Mouse (Mus musculus) midbrain, embryonic 12.5 days (tissue): ENCODE measurements around the gene Cntfr. TPM values are rescaled to one million over a fixed set of nuclear protein-coding genes. Genes with fewer than 3 reads are reported as not detected.
A peak's percentile ranks its signal among the peaks of the same experiment; 100 is the strongest.

ENCODE experiments used
- ATAC-seq: fragments of 200-750 bp; cut with Nextera tagmentation; 2 replicates; pipeline ENCODE4 v1.8.0; 2017; ENCODE audit warnings: low read depth, moderate TSS enrichment, moderate library complexity; ENCODE audit not compliant: low FRiP score
- H3K27ac ChIP-seq: fragments of 300-500 bp; sonication (generic); replicated peaks from 2 replicates; pipeline ENCODE4 v1.5.1; 2016; ENCODE audit warnings: mild to moderate bottlenecking
- H3K27me3 ChIP-seq: fragments of 300-500 bp; sonication (generic); 2 replicates; pipeline ENCODE4 v1.6.1; 2016; ENCODE audit warnings: mild to moderate bottlenecking
- H3K36me3 ChIP-seq: fragments of 300-500 bp; sonication (generic); 2 replicates; pipeline ENCODE4 v1.6.1; 2016
- H3K4me1 ChIP-seq: fragments of 300-500 bp; sonication (generic); 2 replicates; pipeline ENCODE4 v1.6.1; 2016
- H3K4me2 ChIP-seq: fragments of 300-500 bp; sonication (generic); replicated peaks from 2 replicates; pipeline ENCODE4 v1.6.1; 2016; ENCODE audit warnings: mild to moderate bottlenecking, moderate library complexity
- H3K4me3 ChIP-seq: fragments of 300-500 bp; sonication (generic); 2 replicates; pipeline ENCODE4 v1.5.1; 2016; ENCODE audit warnings: mild to moderate bottlenecking
- H3K9ac ChIP-seq: fragments of 300-500 bp; sonication (generic); replicated peaks from 2 replicates; pipeline ENCODE4 v1.6.1; 2016; ENCODE audit warnings: mild to moderate bottlenecking, moderate library complexity
- H3K9me3 ChIP-seq: fragments of 300-500 bp; sonication (generic); 2 replicates; pipeline ENCODE4 v1.6.1; 2016; ENCODE audit warnings: mild to moderate bottlenecking
- WGBS: fragments of 180-500 bp; shearing (Covaris S2); methylation state at CpG from one replicate; pipeline ENCODE4 v1.1.7; 2016; 5-methylcytosine and 5-hydroxymethylcytosine counted together
- polyA plus RNA-seq: library from polyadenylated mRNA; unstranded; fragments of >200 nt; fragmentation: Nextera tagmentation; extraction: Ambion mirVana; gene quantifications from 2 replicates; pipeline ENCODE4 v1.2.1, GENCODE M21; 2016

Cntfr gene
- polyA plus RNA-seq, 1 experiment from 2014 or later = 43.5 TPM

DNA sequence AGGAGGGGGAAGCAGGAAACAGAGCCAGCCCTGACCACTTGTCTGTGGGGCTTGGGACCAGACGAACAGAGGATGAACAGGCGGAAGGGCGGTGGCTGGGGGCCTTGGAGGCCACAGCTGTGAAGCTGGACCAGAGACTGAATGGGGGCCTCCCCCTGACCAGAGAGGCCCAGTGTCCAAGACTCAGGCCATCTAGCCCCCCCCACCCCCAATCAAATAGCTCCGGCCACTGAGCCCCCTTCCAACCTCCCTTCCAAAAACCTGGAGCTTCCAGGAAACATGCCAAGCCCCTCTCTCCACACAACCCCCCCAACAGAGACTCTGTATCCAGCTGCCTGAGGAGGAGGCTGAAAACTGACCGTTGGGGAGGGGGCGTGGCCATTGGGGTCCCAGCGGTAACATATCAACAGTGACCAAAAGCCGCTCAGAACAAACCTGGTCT is 24.3 kb downstream of the Cntfr start:
- Histone ChIP-seq H3K27ac (peak overlapping the region; percentile 83), H3K27me3 (peaks cover 4% of the 10 kb centered on the region; the same call in 1 of the 2 replicates), H3K9me3 (no peaks in the 10 kb centered on the region), H3K4me3 (no peak overlapping the region), H3K9ac (peak overlapping the region; percentile 39; the same call in 1 of the 2 replicates), H3K36me3 (peaks cover 45% of the 10 kb centered on the region), H3K4me2 (peak overlapping the region; percentile 15; the same call in 1 of the 2 replicates), H3K4me1 (peaks cover 71% of the 10 kb centered on the region)
- ATAC-seq = 0 out of 2 replicates have a peak, but pooled peaks have one; percentile 0
- whole genome bisulfite sequencing = 27% methylated on average over 8 of the region's 8 CpGs

DNA sequence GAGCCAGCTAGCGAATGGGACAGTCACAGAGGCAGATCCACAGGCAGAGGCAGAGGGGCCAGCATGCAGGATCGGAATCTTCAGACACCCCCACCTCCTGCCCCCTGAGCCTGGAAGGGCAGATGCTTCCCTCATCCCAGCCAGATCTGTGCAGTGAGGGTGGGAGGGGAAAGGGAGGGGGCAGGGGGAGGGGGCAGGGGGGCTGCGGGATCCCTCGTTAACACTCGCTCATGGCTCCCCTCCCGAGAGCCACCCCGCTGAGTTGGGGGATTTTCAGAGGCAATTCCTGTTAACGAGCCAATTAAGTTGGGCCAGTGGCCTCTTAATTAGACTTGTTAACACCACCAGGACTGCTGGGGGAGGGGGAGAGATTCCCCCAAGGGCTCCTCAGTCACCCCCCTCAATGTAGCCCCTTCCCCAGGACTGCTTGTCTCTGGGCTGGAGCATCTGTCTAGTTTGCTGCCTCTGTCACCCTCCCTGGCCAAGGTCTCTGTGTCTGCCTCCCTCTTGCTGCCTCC is 24.9 kb downstream of the Cntfr start:
- peak; percentile 73 for ATAC-seq
- H3K4me2 ChIP-seq = peak overlapping the region; percentile 15; the same call in 1 of the 2 replicates
- no peaks in the 10 kb centered on the region for H3K9me3 ChIP-seq
- peaks cover 4% of the 10 kb centered on the region; the same call in 1 of the 2 replicates for H3K27me3 ChIP-seq
- peaks cover 66% of the 10 kb centered on the region for H3K4me1 ChIP-seq
- H3K4me3 ChIP-seq = no peak overlapping the region
- peak overlapping the region; percentile 39 for H3K9ac ChIP-seq
- peaks cover 50% of the 10 kb centered on the region for H3K36me3 ChIP-seq
- WGBS = 5% methylated on average over 8 of the region's 8 CpGs
- H3K27ac ChIP-seq = peak overlapping the region; percentile 83

DNA sequence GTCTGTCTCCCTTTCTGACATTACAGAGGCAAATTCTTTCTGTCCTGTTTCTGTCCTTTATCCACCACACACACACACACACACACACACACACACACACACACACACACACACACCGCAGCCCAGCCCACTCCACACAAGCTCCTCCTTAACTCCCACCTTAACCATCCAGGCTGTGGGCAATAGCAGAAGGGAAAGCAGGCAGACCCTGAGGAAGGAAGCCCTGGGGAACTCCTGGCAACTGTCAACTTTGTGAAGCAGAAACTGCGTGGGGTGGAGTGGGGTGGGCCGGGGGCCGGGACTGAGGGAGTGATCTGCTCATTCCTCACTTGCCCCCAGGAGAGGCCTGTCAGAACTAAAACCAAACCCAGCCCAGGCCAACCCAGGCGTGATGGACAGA is 25.4 kb downstream of the Cntfr start:
- no peak overlapping the region for H3K4me3 ChIP-seq
- H3K36me3 ChIP-seq = peaks cover 56% of the 10 kb centered on the region
- peak overlapping the region; percentile 39; the same call in 1 of the 2 replicates for H3K9ac ChIP-seq
- WGBS = 34% methylated on average over 5 of the region's 5 CpGs
- H3K4me2 ChIP-seq = 0 out of 2 replicates have a peak overlapping the region, but pooled peaks have one; percentile 15
- peak; percentile 4; the same call in 1 of the 2 replicates for ATAC-seq
- peaks cover 4% of the 10 kb centered on the region; the same call in 1 of the 2 replicates for H3K27me3 ChIP-seq
- H3K9me3 ChIP-seq = no peaks in the 10 kb centered on the region
- peaks cover 65% of the 10 kb centered on the region for H3K4me1 ChIP-seq
- peak overlapping the region; percentile 83 for H3K27ac ChIP-seq

DNA sequence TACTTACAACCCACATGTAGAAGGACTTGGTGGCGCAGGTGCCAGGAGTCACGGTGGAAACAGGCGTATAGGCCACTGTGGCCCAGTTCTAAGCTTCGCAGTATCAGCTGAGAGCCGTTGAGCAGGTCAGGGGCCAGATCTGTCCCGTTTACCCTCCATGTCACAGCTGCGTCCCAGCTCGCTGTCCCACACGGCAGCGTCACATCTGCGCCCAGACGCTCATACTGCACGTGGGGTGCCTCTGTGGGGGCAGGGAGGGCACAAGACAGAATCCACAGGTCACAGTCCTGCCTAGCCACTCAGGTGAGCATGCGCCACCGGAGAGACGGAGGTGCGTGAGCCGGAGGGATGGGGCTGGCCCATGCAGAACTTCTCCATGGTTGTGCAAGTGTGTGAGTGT is 26.1 kb downstream of the Cntfr start:
- H3K4me3 ChIP-seq = no peak overlapping the region
- no peak for ATAC-seq
- H3K36me3 ChIP-seq = peaks cover 60% of the 10 kb centered on the region
- H3K4me2 ChIP-seq = no peak overlapping the region
- H3K9ac ChIP-seq = 0 out of 2 replicates have a peak overlapping the region, but pooled peaks have one; percentile 24
- 83% methylated on average over 18 of the region's 18 CpGs for WGBS
- no peaks in the 10 kb centered on the region for H3K9me3 ChIP-seq
- peaks cover 62% of the 10 kb centered on the region for H3K4me1 ChIP-seq
- H3K27me3 ChIP-seq = peaks cover 4% of the 10 kb centered on the region; the same call in 1 of the 2 replicates
- no peak overlapping the region for H3K27ac ChIP-seq

DNA sequence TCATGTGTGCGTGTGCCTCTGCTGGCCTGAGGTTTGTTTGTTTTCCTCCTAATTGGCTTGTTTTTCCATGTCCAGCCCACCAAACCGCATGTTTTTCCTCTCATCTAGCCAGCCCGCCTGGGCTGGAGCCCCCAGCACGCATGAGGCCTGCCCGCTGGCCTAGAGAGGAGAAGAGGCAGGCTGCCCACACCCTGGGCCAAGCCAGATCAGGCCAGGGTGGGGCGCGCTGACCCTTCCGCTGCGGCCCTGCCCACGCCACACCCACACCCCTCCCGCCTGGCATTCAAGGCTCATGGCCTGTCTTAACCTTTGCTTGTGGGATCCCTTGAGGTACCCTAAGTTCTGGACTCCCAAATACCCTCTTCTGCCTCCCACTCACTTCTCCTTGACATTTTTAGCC is 30.2 kb downstream of the Cntfr start:
- Histone ChIP-seq H3K4me2 (no peak overlapping the region), H3K27me3 (peaks cover 4% of the 10 kb centered on the region; the same call in 1 of the 2 replicates), H3K4me1 (peaks cover 60% of the 10 kb centered on the region), H3K4me3 (no peak overlapping the region), H3K9me3 (no peaks in the 10 kb centered on the region), H3K27ac (0 out of 2 replicates have a peak overlapping the region, but pooled peaks have one; percentile 15), H3K9ac (no peak overlapping the region), H3K36me3 (peaks cover 81% of the 10 kb centered on the region)
- no peak for ATAC-seq
- WGBS = 76% methylated on average over 11 of the region's 11 CpGs

DNA sequence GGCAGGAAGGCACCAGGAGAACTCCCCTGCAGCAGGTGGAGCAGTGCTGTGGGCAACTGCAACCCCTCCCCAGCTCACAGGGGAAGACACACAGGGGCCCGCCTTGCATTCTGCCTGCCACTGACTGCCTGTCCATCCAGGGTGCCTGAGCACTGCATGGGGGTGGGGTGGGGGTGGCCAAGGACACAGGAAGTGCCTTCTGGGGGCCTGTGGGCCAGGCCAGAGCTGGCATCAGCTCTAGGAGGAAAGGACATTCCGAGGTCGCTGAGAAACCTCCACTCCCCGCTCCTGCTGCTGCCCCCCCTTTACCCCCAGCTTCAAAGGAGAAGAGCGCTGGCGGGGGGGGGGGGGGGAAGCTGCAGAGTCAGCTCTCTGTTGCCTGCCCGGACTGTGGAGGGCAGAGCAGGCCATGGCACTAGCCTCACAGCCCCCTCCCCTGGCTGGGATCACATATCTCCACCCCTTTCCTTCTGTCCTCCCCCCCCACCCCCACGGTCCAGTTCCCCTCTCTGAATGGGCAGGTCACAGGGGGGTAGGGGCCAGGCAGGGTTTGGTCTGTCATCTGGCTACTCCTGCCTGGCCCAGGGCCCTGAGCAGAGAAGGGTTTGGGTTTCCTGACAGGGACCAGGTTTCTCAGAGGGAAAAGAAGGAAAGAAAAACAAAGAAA is 31.7 kb downstream of the Cntfr start:
- Histone ChIP-seq H3K9me3 (no peaks in the 10 kb centered on the region), H3K27ac (peak overlapping the region; percentile 58), H3K4me2 (no peak overlapping the region), H3K27me3 (no peaks in the 10 kb centered on the region), H3K4me1 (peaks cover 62% of the 10 kb centered on the region), H3K36me3 (peaks cover 80% of the 10 kb centered on the region), H3K4me3 (no peak overlapping the region), H3K9ac (0 out of 2 replicates have a peak overlapping the region, but pooled peaks have one; percentile 34)
- ATAC-seq = peak; percentile 21; the same call in 1 of the 2 replicates
- WGBS = 6% methylated on average over 7 of the region's 8 CpGs

DNA sequence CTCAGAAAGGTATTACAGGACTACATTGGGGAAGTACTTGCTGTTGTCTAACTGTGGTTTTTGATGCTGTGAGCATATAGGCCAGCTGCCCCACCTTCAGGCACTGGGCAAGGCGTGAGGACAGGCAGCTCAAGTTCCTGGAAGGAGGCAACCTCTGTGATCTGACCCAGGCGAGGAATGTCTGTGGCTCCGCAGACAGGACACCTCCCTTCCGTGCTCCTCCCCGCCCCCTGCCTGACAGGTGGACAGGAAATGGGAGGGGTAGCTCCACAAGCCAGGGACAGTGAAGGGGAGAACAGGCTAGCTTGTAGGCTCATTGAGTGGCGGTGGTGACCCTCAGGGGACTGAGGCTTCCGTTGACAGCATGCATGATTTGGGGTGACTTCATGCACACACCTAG is 32.4 kb downstream of the Cntfr start:
- 60% methylated on average over 7 of the region's 7 CpGs for WGBS

DNA sequence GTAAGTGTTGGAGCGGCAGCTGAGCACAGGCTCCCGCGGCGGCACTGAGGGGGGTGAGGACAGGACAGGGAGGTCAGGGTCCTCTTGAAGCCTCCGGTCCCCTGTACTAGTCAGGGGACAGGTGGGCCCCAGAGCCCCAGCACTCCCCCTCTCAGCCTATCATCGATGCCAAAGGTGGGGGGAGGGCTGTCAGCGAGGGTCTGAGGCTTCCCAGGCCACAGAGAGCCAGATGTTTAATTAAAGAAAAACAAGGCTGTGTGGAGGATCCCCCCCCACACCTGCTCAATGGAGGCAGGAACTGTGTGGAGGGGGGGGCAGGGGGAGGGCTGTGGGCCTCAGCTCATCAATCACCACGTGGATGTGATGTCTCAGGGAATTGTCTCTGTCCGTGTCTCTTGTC is 33.3 kb downstream of the Cntfr start:
- Histone ChIP-seq H3K36me3 (peaks cover 80% of the 10 kb centered on the region), H3K4me2 (no peak overlapping the region), H3K27ac (0 out of 2 replicates have a peak overlapping the region, but pooled peaks have one; percentile 1), H3K9me3 (no peaks in the 10 kb centered on the region), H3K27me3 (0 out of 2 replicates have a peak, but pooled peaks cover 8% of the 10 kb centered on the region), H3K4me1 (peaks cover 77% of the 10 kb centered on the region), H3K4me3 (no peak overlapping the region), H3K9ac (0 out of 2 replicates have a peak overlapping the region, but pooled peaks have one; percentile 0)
- ATAC-seq = no peak
- WGBS = 63% methylated on average over 9 of the region's 9 CpGs

More for the DNA sequence above, 32.4 kb downstream of the Cntfr start:
- peaks cover 76% of the 10 kb centered on the region for H3K36me3 ChIP-seq
- H3K9ac ChIP-seq = 0 out of 2 replicates have a peak overlapping the region, but pooled peaks have one; percentile 34
- no peak overlapping the region for H3K4me3 ChIP-seq
- 0 out of 2 replicates have a peak, but pooled peaks cover 5% of the 10 kb centered on the region for H3K27me3 ChIP-seq
- H3K27ac ChIP-seq = peak overlapping the region; percentile 58
- no peak for ATAC-seq
- H3K4me1 ChIP-seq = peaks cover 68% of the 10 kb centered on the region
- H3K4me2 ChIP-seq = no peak overlapping the region
- H3K9me3 ChIP-seq = no peaks in the 10 kb centered on the region

DNA sequence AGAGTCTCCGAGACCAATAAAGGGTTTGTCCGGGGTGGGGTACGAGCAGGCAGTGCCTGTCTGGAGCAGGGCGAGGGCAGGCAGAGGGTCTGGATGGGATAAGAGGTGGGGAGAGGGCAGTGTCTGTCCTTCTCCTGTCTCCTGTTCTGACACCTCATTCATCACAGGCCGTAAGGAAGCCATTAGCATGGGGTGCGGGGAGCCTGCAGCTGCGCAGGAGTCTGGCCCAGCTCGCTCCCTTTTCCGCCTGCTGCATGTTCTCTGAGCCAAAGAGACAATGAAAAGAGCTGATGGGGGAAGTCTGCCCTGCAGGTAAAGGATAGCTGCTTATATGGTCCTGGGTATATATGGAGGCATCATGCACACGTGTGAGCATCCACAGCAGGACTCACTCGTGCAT is 34.2 kb downstream of the Cntfr start:
- Histone ChIP-seq H3K4me2 (no peak overlapping the region), H3K9me3 (no peaks in the 10 kb centered on the region), H3K27me3 (0 out of 2 replicates have a peak, but pooled peaks cover 8% of the 10 kb centered on the region), H3K27ac (no peak overlapping the region), H3K36me3 (peaks cover 81% of the 10 kb centered on the region), H3K4me1 (peaks cover 83% of the 10 kb centered on the region), H3K4me3 (no peak overlapping the region), H3K9ac (no peak overlapping the region)
- no peak for ATAC-seq
- WGBS = 89% methylated on average over 11 of the region's 11 CpGs

DNA sequence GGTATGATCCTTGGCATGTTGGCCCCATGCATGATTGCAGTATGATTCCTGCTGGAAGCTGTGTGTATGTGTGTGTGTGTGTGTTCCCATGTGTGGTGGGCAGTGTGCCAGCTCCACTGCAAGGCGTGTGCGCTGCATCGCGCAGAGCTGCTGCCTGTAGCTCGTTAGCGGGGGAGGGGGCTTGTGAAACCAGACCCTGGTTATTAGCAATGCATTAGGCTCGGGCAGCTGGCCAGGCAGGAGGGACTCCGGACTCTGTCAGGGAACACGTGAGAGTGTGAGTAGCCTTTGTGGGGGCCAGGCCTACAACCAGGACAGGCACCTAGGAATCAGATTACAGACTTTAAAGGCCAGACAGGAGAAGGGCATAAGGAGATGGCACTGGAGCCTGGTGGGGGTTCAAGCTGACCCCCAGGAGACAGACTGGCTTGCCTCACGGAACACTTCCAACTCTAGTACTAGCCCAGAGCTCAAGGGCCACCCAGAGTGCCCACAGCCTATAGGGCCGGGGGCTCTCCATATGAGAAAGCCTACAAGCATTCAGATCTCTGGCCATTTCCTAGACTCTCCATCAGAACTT is 35.9 kb downstream of the Cntfr start:
- H3K27ac ChIP-seq = peak overlapping the region; percentile 66
- H3K9me3 ChIP-seq = no peaks in the 10 kb centered on the region
- no peak overlapping the region for H3K9ac ChIP-seq
- 27% methylated on average over 11 of the region's 11 CpGs for WGBS
- peaks cover 75% of the 10 kb centered on the region for H3K4me1 ChIP-seq
- H3K4me3 ChIP-seq = no peak overlapping the region
- peak; percentile 42 for ATAC-seq
- 0 out of 2 replicates have a peak, but pooled peaks cover 8% of the 10 kb centered on the region for H3K27me3 ChIP-seq
- H3K36me3 ChIP-seq = peaks cover 81% of the 10 kb centered on the region
- H3K4me2 ChIP-seq = no peak overlapping the region

DNA sequence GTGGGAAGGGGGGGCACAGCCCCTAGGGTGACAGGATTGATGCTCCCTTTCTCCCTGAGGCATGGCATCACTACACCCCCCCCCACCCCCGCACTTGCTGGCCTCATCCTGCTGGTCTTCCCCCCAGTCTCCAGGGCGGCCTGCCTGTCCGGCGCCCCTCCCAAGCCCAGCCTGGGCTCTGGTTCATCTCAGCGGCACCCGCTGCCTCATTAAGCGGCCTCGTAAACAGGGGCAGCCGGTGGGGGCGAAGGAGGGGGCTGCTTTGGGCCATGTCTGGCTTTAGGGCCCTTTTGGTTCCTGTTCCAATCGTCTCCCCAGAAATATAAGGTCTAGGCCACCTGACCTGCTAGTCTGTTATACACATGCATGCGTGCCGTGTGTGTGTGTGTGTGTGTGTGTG is 37.3 kb downstream of the Cntfr start:
- peak overlapping the region; percentile 46 for H3K9ac ChIP-seq
- no peak overlapping the region for H3K4me3 ChIP-seq
- no peak overlapping the region for H3K4me2 ChIP-seq
- 0 out of 2 replicates have a peak, but pooled peaks cover 8% of the 10 kb centered on the region for H3K27me3 ChIP-seq
- WGBS = 60% methylated on average over 12 of the region's 13 CpGs
- peaks cover 74% of the 10 kb centered on the region for H3K36me3 ChIP-seq
- no peak for ATAC-seq
- no peaks in the 10 kb centered on the region for H3K9me3 ChIP-seq
- H3K27ac ChIP-seq = peak overlapping the region; percentile 42; the same call in 1 of the 2 replicates
- peaks cover 62% of the 10 kb centered on the region for H3K4me1 ChIP-seq
